Mouse (Mus musculus) MEL-GATA-1-ER (cell line): Measurements from ENCODE around the gene Gm20903.
"Not testable (repeated sequence)": the region's sequence is repeated elsewhere in the genome, so short reads cannot be mapped to it uniquely, and the experiment has no call there.

Experiments
- DNase-seq: peaks from one replicate; pipeline ENCODE4 v3.0.0-alpha.2; 2012; ENCODE audit warnings: low read depth; ENCODE audit errors: extremely low read depth

Gene Gm20903

DNA sequence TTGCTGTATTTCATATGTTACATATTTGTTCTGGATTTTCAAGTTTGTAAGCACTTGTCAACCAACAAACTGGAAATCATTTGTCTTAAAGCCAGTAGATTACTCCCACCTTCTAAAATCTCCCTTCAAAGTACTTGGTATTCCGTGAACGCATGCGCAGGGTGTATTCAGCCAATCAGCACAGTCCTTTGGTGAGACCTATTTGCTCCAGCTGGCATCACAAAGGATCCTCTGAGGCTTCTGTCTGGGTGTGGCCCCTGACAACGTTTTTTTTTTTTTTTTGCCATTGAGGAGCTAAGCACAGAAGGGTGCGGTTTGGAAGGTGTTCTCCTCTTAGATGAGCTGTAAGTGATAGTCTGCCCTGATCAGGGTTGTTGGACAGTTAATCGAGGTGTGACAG is at the start of gene Gm20903:
TSS of gene Gm20903 (plus strand) at position 301 of the 400 bp plus-strand sequence.
- not testable (repeated sequence) for DNase-seq
